Mouse (Mus musculus) E14TG2a.4 (cell line): ENCODE measurements at regions not wholly inside any gene's neighbourhood (a gene's known extent, or its start where the extent isn't known, plus 50 kb on each side); places are given as distances from the start of the nearest gene placed in this dataset.

Source experiments
- H3K27me3 ChIP-seq: 2 replicates; pipeline ENCODE4 v1.6.1; 2014; ENCODE audit warnings: low read length, control low read depth; ENCODE audit not compliant: insufficient read depth
- H3K36me3 ChIP-seq: 2 replicates; pipeline ENCODE4 v1.6.1; 2014; ENCODE audit warnings: low read length, control low read depth; ENCODE audit not compliant: insufficient read depth
- H3K4me1 ChIP-seq: replicated peaks from 2 replicates; pipeline ENCODE4 v1.6.1; 2014; ENCODE audit warnings: low read depth, low read length, control low read depth
- H3K4me3 ChIP-seq: replicated peaks from 2 replicates; pipeline ENCODE4 v1.5.1; 2014; ENCODE audit warnings: mild to moderate bottlenecking, low read length
- H3K9me3 ChIP-seq: 2 replicates; pipeline ENCODE4 v1.6.1; 2014; ENCODE audit warnings: low read length, control low read depth
- CTCF ChIP-seq: conservative IDR thresholded peaks from 2 replicates; pipeline ENCODE4 v1.5.1; 2014; ENCODE audit warnings: low read length
- NANOG ChIP-seq: IDR thresholded peaks from 2 replicates; pipeline ENCODE4 v1.6.1; 2014; ENCODE audit warnings: borderline replicate concordance, low read length, mixed read lengths
- POU5F1 ChIP-seq: IDR thresholded peaks from 2 replicates; pipeline ENCODE4 v1.6.1; 2014; ENCODE audit warnings: low read length, borderline replicate concordance

GRCm38 (mm10) chr2:51073040-51073594 is 75.8 kb downstream of the Rnd3 start:
- no peaks in the 10 kb centered on the region for H3K9me3 ChIP-seq
- H3K4me3 ChIP-seq, result no peak overlapping the region
- TF ChIP-seq CTCF (no peak), NANOG (no peak), POU5F1 (no peak)
- H3K4me1 ChIP-seq, result peaks cover 14% of the 10 kb centered on the region
- H3K27me3 ChIP-seq, result no peaks in the 10 kb centered on the region
- H3K36me3 ChIP-seq, result no peaks in the 10 kb centered on the region

- H3K27me3 ChIP-seq, result no peaks in the 10 kb centered on the region
- H3K4me3 ChIP-seq, result no peak overlapping the region
- no peaks in the 10 kb centered on the region for H3K9me3 ChIP-seq
- TF ChIP-seq NANOG (no peak), CTCF (no peak)
- peaks cover 14% of the 10 kb centered on the region for H3K4me1 ChIP-seq
- H3K36me3 ChIP-seq, result no peaks in the 10 kb centered on the region
Measured at GRCm38 (mm10) chr2:51072346-51072885, 76.5 kb downstream of the Rnd3 start.

- no peak overlapping the region for H3K4me3 ChIP-seq
- no peaks in the 10 kb centered on the region for H3K36me3 ChIP-seq
- no peaks in the 10 kb centered on the region for H3K9me3 ChIP-seq
- no peaks in the 10 kb centered on the region for H3K27me3 ChIP-seq
- TF ChIP-seq CTCF, result no peak
- TF ChIP-seq NANOG, result no peak
- no peak for TF ChIP-seq POU5F1
- H3K4me1 ChIP-seq, result peaks cover 18% of the 10 kb centered on the region
Measured at GRCm38 (mm10) chr2:51070902-51071301, 78.0 kb downstream of the Rnd3 start.

- no peaks in the 10 kb centered on the region for H3K36me3 ChIP-seq
- H3K4me3 ChIP-seq, result no peak overlapping the region
- peaks cover 13% of the 10 kb centered on the region; the same call in 1 of the 2 replicates for H3K4me1 ChIP-seq
- H3K27me3 ChIP-seq, result no peaks in the 10 kb centered on the region
- TF ChIP-seq CTCF (no peak), POU5F1 (no peak), NANOG (no peak)
- peaks cover 9% of the 10 kb centered on the region for H3K9me3 ChIP-seq
Measured at GRCm38 (mm10) chr2:51066423-51066831, 82.5 kb downstream of the Rnd3 start.

- TF ChIP-seq POU5F1 (no peak), NANOG (no peak)
- H3K4me3 ChIP-seq, result no peak overlapping the region
- H3K27me3 ChIP-seq, result no peaks in the 10 kb centered on the region
- H3K9me3 ChIP-seq, result peaks cover 9% of the 10 kb centered on the region
- H3K4me1 ChIP-seq, result peaks cover 9% of the 10 kb centered on the region; the same call in 1 of the 2 replicates
- no peaks in the 10 kb centered on the region for H3K36me3 ChIP-seq
Measured at GRCm38 (mm10) chr2:51065821-51066220, 83.1 kb downstream of the Rnd3 start.

GRCm38 (mm10) chr2:51064821-51065220 is 84.1 kb downstream of the Rnd3 start:
- no peak for TF ChIP-seq NANOG
- TF ChIP-seq POU5F1, result no peak
- TF ChIP-seq CTCF, result no peak
- Histone ChIP-seq H3K9me3 (peaks cover 9% of the 10 kb centered on the region), H3K27me3 (no peaks in the 10 kb centered on the region), H3K4me3 (no peak overlapping the region), H3K4me1 (0 out of 2 replicates have a peak, but pooled peaks cover 4% of the 10 kb centered on the region), H3K36me3 (no peaks in the 10 kb centered on the region)

GRCm38 (mm10) chr2:51062049-51062448 is 86.9 kb downstream of the Rnd3 start:
- Histone ChIP-seq H3K4me3 (no peak overlapping the region), H3K27me3 (no peaks in the 10 kb centered on the region), H3K36me3 (no peaks in the 10 kb centered on the region), H3K9me3 (peaks cover 9% of the 10 kb centered on the region), H3K4me1 (peaks cover 7% of the 10 kb centered on the region; the same call in 1 of the 2 replicates)
- no peak for TF ChIP-seq NANOG
- TF ChIP-seq POU5F1, result no peak
- no peak for TF ChIP-seq CTCF

GRCm38 (mm10) chr2:51058158-51058557 is 90.8 kb downstream of the Rnd3 start:
- peaks cover 9% of the 10 kb centered on the region for H3K9me3 ChIP-seq
- TF ChIP-seq POU5F1, result no peak
- no peak for TF ChIP-seq NANOG
- peaks cover 15% of the 10 kb centered on the region for H3K4me1 ChIP-seq
- no peak overlapping the region for H3K4me3 ChIP-seq
- no peaks in the 10 kb centered on the region for H3K27me3 ChIP-seq
- H3K36me3 ChIP-seq, result no peaks in the 10 kb centered on the region

- Histone ChIP-seq H3K27me3 (no peaks in the 10 kb centered on the region), H3K4me1 (peaks cover 15% of the 10 kb centered on the region), H3K4me3 (no peak overlapping the region), H3K36me3 (no peaks in the 10 kb centered on the region), H3K9me3 (no peaks in the 10 kb centered on the region)
- TF ChIP-seq CTCF (no peak), NANOG (no peak), POU5F1 (no peak)
Measured at GRCm38 (mm10) chr2:51056141-51056731, 92.7 kb downstream of the Rnd3 start.
